Mouse (Mus musculus) embryo, embryonic 10.5 days (tissue): ENCODE measurements around the gene Mest.

ENCODE experiments used
- DNase-seq: peaks from one replicate; pipeline ENCODE4 v3.0.0-alpha.2; 2015; ENCODE audit warnings: low spot score

The Mest gene

DNA sequence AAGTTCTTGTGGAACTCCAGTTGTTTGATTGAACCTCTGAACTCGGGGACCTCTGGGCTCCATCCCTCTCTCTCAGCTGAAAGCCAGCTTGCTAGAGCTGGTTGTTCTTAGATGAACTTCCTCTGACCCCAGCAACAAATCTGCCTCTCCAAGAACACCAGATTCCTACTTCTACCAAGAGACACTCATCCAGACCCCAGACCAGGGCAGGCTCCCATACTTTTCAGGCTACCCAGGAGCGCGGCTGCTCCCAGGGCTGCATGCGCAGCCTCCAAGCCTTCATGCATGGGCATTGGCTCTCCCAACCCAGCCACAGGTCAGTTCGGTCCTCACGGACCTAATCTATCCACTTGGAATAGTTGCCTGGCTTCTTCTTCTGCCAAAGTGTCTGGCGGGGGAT, at the start of gene Mest:
TSS of gene Mest (plus strand) at position 217 of the 400 bp plus-strand sequence.
- DNase-seq: no peak

DNA sequence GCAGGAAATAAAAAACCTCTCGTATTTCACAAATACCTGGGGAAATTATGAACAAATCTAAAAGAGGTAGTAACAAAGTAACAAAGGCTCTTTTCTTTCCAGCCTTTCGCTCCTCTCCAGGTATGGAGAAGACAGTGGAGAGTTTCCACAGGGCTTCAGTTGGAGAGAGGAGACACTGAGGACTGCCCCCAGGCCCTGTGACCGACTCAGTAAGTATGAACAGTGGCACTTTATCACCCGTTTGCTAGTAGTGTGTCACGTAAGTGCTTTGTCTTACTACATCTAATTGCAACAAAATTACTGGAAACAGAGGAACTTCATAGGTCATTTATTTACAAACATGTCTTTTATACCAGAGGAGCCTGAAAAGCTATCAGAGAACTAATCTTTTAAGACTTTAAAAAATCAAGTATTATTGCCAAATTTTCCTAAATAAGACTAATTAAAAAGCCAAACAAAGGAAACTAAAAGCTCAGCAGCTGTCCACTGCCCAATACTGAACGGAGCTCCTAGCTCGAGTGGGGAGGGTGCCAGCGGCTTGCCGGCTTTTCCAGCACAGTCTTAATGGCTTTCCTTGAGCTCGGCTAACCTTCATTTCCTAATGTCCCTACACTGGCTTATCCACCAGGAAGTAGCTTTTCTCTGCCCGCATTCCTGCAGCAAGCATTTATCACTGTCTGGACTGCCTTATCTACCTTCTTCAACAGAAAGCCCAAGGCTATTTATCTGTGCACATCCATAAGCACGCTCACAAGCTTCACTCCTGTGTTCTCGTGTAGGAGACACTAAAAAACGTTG, 49.4 kb upstream of the Mest start:
- DNase-seq: peak; percentile 52

DNA sequence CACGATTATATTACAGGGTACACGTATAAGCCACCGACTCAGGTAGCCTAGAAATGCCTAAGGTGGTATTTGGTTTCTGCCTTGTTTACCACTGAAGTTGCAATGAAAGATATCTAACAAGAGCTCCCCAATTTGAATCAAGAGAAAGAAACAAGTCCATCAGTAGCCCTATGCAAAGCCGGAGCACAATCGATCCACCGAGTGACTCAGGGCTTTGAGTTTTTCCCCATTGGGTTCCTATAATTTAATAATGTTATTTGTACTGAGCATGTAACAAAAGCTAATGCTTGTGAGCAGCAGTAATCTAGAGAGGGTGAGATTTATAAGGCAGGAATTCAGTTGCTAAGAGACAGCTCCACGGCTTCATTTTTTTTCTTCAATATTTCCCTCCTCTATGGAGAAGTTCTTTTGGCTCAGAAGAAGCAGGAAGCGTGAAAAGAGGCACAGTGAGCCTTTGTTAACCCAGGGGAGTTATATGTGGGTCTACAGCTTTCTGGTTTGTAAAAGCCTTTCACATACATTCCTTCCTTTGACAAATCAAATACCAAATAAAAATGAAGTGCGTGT, 48.5 kb upstream of the Mest start:
- DNase-seq: peak; percentile 52

DNA sequence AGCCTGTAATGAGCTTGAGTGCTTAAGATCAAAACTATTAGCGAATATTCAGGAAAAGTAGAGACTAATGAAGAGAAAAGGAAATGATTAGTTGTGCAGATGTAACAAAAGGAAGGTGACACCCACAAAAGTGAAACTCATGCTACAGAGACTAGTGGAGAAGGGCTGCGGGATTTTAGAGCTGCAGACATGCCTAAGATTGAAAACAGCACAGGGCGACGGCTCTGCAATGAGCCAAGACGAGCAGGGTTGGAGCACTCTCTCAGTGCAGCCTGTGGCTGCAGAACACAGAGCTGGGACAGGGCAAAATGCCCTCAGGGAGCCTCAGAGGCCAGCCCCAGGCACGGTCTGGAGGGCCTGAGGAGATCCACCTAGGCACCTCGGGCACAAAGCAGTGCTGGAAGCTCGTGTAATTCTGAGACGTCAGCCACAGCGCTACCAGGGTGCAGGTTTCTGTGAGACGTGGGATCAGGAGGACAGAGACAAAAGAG, 48.0 kb upstream of the Mest start:
- peak; percentile 54 for DNase-seq

DNA sequence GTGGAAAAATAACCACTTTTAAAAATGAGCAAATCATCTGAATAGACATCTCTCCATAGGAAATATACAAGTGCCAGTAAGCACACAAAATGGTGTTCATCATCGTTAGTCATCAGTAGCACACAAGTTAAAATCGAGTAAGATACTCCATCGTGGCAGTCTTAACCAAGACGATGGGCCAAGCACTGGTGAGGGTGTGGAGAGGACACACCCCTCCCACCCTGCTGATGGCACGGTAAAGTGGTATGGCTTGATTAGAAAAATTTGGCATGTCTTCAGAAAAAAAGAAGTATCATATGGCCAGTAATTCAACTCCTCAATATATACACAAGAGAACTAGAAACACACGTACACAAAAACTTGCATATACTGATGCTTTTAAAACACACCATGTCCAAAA, 46.8 kb upstream of the Mest start:
- DNase-seq: no peak

DNA sequence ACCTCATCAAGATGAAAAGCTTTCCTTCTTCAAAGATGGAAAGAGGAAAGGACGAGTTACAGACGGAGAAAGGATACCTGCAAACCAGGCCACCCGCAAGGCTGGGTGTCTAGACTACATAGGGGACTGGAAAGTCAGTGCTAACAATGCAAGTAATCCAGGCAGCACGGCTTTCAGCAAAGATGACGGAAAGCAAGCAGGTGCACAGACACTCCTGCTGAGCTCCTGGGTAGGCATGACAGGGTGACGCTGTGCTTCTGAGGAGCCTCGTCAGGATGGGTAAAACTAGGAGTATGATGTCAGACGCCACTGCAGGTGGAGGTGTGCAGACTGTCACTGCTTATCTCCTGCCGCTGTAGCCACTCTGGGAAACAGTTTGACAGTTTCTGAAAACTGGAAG, 45.8 kb upstream of the Mest start:
- DNase-seq: no peak

DNA sequence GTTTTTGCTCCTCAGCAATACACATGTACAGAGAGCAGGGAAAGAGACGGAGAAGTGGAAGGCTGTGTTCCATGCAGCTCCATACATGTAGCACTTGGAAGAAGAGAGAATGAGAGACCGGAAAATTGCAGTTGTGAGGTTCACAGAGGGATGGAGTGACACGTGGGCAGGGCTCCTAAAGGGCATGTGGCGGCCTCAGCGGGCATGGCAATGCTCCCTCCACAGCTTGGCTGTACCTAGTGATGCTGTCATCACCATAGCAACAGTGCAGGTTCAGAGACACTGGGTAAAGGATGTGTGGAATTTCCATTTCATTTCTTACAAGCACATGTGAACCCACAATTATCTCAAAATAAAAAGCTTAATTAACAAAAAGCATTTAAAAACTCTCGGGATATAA, 44.9 kb upstream of the Mest start:
- peak; percentile 51 for DNase-seq

DNA sequence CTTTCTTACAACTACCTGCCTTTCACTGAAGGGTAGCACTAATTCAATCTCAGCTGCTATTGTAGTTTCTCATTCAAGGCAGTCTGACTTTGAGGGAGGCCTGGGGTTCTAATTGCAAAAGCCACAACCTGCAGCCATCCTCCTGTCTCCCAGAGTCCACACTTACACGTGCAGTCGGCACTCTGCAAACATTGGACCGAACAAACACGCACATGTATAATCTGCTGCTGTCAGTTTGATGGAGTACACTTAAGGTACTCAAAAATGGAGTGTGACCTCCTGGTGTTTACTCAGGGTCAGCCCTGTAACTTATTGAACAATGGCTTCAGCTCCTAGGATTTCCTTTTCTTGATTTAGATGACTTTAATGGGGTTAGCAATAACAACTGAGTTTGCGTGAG, 43.8 kb upstream of the Mest start:
- peak; percentile 48 for DNase-seq

DNA sequence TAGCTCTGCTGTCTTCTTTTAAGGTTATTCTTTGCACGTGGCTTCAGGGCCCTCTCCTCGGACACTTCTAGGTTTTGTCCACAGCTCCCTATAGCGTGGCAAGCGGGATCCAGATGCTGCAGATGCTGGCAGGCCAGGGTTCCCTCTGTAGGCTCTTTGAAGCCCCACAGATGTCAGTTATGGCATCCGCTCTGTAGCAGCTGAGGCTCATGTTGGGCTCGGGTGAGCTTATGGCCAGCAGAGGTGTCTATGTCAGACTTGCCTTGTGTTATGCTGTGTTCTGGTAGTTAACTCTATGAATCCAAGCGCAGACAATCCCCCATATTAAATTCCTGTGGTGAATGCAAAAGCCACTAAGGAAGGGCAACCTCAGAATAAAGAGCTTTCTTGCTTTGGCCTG, 42.9 kb upstream of the Mest start:
- DNase-seq: no peak

DNA sequence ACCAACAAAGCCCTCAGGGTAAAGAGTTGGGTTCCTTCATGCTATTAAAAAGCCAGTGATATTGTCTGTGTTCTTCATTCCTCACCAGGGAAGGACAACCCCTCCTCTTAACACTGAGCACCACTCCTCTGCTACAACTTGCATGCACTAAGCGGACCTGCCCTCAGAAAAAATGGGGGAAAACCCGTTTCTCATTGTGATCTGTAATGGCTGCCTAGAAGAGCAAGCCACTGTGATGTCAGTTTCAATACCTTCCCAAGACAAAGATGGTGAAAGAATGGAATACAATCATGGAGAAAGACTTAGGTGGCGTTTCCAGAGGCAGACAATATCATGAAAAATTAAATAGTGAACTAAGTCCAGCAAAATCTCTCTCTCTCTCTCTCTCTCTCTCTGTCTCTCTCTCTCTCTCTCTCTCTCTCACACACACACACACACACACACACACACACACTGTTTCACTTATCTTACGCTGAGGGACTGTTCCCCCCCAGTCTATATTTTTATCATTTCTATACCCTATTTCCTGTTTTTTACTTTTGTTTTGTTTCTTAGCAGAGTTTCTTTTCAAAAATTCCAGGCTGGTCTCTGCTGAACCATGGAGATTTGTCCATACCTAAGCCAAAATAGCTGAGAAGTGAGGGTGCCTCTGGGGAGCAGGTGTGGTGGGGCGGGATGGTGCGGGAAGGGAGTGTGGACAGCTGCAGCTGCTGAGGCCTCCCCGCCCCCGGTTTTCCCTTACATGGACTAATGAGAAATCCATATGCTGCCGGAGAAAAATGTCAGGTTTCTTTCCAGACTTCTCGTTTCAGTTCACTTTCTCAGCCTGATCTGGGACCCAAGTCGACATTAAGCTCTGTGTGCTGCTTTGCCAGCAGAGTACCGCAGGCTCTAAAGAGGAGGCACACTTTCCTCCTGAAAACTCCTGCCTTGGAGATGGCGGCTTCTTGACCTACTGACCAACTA, 41.1 kb upstream of the Mest start:
- peak; percentile 68 for DNase-seq

DNA sequence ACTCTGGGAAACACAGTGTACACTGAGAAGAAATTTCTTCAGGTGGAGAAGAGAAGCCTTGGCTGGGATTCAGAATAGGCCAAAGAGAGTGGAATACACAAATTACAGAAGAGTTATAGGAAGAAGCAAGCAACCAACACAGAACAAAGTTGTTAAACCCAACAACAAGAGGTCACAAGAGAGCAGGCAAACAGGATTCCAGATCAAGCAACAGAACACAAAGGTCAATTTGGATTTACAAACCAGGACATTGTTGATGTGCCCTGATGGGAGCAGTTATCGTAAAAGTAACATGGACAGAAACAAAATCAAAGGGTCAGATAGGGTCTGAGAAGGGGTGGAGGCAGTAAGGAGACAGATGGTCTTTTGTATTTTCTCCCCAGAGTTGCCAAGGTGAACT, 38.8 kb upstream of the Mest start:
- DNase-seq: no peak

DNA sequence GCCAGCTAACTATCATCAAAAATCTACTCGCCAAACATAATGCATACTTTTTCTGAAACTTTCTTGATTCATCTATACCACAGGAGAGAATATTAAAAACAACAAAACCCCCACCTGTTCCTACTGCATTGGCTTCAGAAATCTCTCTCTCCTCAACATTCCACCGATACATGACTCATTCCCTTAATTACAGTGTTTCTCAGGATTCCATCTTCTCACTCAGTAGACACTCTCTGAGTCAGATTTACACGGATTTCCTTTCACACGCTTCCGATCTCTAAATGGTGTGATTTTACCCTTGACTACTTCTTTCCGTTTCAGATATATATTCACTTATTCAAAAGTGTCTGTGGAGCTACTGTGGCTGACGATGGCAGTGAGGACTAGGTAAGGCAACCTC, 36.1 kb upstream of the Mest start:
- DNase-seq: no peak

DNA sequence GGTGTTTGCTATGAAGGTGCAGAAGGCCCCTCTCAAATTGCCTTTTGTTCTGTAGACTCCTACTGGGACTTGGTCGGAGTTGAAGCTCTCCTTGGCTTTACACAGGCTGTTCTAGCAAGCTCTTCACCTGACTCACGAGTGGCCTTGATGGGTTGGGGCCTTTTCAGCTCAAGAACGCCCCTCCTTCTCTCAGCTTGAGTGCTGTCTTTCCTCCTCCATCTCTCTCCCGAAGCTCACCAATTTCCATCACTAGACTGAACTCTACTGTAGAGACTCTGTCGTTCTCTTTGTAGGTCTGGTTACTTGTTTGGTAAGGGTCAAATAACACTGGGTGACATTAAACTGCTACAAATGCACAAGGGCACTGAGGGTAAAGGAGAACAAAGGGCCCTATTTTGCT, 30.5 kb upstream of the Mest start:
- no peak for DNase-seq

DNA sequence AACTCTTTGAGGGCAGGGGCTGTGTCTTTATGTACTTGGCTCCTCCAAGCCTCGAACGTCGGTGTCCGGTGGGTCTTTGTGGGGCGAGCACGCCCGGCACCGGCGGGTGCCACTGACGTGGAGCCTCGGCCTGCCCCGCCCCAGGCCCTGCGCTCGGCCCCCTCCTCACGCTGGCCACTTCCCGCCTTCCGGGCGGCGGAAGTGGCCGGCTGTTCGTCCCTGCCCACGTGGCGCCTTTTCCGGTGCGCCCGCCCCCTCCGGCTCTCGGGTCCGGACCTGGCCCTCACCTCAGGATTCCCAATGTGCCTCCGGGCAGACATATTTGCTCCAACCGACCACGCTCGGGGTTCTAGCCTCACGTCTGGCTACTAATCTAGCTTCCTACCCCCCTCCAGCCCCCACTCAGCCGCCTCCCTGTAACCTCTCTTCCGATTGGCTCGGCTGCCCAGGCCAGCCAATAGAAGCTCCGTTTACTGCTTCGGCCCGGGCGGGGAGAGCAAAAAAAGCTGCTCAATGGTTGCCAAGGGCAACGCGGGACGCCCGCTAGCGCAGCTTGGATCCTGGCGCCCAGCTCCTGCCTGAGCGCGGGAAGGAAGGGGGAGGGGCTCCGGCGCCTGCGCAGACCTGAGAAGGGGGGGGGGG, 29.9 kb upstream of the Mest start, which contains the start of gene Cep41:
TSS of gene Cep41 (minus strand) at position 400 of the 642 bp plus-strand sequence.
- DNase-seq: peak; percentile 98

DNA sequence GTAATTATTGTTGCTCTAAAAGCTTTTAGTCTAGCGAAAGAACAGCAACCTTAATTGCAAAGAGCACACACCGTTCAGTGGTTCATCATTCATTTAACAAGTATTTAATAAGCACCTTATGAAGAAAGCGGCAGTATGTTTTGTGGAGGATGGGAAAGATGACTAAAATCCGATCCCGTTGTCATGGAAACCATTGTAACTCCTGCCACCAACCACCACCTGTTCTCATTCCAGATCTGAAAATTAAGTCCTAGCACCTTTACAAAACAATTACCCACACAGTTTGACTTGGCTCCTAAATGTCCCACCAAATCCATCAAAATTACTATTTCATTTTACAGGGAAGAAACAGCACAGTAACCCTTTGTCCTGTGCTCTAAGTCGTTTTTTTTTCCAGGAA, 29.1 kb upstream of the Mest start:
- DNase-seq: peak; percentile 69

DNA sequence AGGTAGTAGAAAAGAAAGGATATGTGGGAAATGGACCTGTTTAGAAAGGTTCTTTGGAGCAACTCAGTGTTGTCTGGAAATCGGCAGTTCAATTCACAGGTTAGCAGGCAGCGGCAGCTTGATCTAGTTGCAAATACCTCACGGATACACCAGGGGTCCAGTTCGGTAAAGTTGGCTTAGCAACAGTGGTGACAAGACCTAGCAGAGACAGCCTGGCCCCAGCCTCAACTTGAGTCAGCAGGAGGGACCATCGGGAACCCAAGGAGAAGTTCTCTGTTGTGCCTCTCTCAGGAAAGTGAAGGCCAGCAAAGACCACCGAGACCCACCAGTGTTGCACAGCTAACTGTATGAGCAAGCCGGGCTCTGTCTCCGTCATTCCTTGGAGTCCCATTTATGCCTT, 28.2 kb upstream of the Mest start:
- no peak for DNase-seq

DNA sequence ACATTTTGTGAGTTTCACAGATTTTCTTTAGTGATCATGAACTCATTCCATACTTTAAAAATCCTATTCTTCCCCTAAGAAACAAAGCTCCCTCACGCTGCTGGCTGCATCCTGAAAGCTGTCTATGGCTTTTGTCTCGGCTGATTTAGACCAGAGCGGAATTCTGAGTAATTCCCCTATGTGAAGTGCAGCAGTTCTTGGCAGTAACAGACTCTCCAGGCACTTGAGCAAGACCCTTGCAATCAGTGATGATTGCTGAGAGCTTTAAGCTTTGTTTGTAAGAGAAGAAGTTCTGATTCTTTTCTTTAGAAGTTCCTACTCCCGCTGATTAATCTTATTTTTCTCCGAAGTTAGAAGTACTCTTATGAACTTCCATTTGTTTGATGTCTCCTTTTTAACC, 25.9 kb upstream of the Mest start:
- no peak for DNase-seq

DNA sequence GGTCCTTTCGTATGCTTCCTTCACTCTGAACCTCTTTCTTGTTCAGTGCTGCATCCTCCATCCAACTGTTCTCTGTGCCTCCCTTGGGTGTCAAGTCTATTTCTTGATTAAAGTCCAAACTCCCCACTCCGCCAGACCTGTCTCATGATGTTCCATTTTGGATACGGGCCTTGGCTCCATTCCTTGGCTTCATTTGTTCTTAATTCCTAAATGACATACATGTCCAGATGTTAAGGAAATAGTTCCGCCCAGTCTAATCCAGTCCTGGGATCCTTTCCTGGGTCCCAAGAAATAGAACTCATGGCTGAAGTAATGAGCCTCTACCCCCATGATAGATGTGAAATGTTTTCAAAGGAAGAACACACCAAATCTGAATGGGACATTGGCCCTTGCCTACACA, 25.3 kb upstream of the Mest start:
- DNase-seq: no peak

DNA sequence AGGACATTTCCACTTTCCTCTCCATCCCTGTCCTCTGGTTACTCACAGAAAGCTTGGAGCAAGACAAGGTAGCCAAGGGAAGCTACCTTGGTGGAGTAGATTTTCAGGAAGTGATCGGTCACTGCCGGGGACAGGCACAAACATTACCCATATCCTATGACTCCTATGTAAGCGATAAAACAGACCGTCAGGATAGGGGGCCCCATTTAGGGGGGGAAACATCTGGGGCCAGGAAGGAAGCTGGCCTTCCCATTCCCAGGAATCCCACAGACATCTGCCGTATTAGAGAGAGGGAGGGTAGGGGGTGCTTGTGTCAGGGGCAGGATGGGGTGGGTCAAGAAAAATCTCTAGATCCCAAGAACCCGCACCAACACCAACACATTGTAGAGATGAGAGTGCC, 23.2 kb upstream of the Mest start:
- DNase-seq: no peak

DNA sequence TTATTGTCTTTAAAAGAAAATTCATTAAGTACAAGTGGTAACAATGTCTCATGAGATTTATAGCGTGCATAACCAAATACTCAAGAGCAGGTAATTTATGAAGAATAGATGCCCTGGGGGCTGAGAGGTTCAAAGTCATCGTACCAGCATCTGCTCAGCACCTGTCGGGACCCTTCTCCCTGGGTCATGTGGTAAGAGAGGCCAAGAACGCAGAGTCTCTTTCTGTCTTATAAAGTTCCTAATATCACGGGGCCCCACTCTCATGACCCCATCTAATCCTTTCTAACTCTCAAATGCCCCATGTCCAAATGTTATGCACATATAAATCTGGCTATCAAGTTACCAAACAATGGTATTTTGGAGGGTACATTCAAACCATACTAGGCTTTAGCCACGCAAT, 20.5 kb upstream of the Mest start:
- no peak for DNase-seq

DNA sequence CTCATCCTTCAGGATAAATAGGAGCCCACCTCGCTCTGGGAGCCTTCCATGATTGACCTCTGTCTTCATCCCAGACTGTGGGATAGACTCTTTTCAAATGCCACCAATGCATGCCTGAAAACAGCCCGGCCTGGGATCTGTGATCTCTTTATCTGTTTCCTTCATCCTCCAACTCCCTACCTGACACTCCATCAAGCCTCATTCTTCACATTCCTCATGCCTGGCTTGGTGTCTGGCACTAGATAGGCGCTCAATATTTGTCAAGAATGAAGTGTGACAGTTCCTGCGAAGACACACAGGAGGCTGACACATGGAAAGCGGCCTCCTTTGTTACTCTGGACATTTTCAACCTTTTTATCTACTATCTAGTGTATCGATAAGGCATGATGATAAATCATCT, 19.9 kb upstream of the Mest start:
- DNase-seq: no peak

DNA sequence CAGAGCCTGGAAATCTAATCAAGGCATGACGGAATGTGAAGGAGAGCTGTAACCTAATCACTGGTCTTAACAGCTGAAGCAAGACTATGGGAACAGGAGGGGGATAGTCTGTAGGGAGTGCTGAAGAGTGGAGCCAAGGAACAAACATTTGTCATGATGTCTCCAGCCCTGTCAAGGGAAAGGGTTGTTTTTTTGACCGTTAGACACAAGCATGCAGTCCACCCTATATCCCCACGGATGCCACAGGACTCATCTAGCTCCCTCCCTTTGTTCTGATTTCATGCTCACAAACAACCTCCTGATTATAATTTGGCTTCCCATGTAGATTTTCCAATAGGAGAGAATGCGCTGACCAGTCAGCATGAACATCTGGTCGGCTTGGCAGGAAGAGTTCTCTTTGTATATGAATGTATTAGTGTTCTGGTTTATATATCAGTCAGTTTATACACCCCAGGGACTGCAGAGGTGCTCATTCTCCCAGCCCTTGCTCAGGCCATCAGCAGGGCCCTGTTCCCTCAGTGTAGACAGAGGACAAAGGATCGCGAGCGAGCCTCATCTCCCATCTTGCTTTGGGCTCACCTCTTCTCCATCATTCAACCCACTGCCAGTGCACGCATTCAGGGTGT, 19.3 kb upstream of the Mest start:
- no peak for DNase-seq
